Mouse (Mus musculus) heart, postnatal 0 days (tissue): ENCODE results near the gene Map3k5.

Source experiments
- CTCF ChIP-seq: IDR thresholded peaks from 2 replicates; pipeline ENCODE4 v1.5.1; 2016; ENCODE audit warnings: antibody characterized with exemption, control low read depth, low read depth
- EP300 ChIP-seq: IDR thresholded peaks from 2 replicates; pipeline ENCODE4 v1.6.1; 2016; ENCODE audit warnings: antibody characterized with exemption, low read depth

DNA sequence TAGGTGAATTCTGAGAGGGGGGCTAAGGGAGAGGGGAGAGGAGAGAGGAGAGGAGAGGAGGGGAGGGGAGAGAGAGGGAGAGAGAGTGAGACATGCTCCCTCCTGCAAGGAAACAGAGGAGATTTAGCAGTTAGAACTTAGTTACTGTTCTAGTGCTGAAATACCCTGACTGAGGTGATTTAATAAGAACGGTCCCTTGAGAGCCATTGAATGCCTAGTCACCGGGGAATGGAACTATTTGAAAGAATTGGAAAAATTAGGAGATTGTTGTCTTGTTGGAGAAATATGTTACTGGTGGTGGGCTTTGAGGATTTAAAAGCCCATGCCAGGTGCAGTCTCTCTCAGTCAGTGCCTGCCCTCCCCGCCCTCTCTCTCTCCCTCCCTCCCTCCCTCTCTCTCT is 61.9 kb downstream of the Map3k5 start:
- TF ChIP-seq CTCF (no peak), EP300 (no peak)
